Mouse (Mus musculus): ENCODE data around the gene Ifna15.

Ifna15 gene

GRCm38 (mm10) chr4:88514403-88514802, 43.6 kb downstream of the Ifna15 start:
- no peak for DNase-seq (ENCODE audit: low read depth, low spot score)

GRCm38 (mm10) chr4:88513743-88514142, 44.3 kb downstream of the Ifna15 start:
- no peak for DNase-seq (ENCODE audit: low read depth, low spot score)
